Mouse (Mus musculus): ENCODE data around the gene 2610008E11Rik. TPM values are rescaled to one million over a fixed set of nuclear protein-coding genes. Genes with fewer than 3 reads are reported as not detected.
"Not testable (repeated sequence)": the region's sequence is repeated elsewhere in the genome, so short reads cannot be mapped to it uniquely, and the experiment has no call there.

Gene 2610008E11Rik
- polyA plus RNA-seq (2015; fragmentation: Nextera tagmentation; extraction: Ambion mirVana) = 45.0 and 45.9 TPM in 2 replicates

GRCm38 (mm10) chr10:79097161-79097754 is at the start of gene 2610008E11Rik:
Gene 2610008E11Rik, minus strand, starts transcription at chr10:79097600.
- peak within 1 kb of the TSS; percentile 94 for H3K9ac ChIP-seq
- H3K4me1 ChIP-seq = peaks cover 22% of the 10 kb centered on the region
- H3K27me3 ChIP-seq = no peaks in the 10 kb centered on the region
- H3K36me3 ChIP-seq = peaks cover 23% of the 10 kb centered on the region
- H3K4me2 ChIP-seq (replicated peaks) = peak within 1 kb of the TSS; percentile 82
- ATAC-seq (ENCODE audit: low FRiP score, low read depth) = peak; percentile 100
- H3K9me3 ChIP-seq = no peaks in the 10 kb centered on the region
- WGBS = under 1% methylated on average over 36 of the region's 36 CpGs
- peak within 1 kb of the TSS; percentile 95 for H3K27ac ChIP-seq
- H3K4me3 ChIP-seq = peak within 1 kb of the TSS; percentile 77

DNA sequence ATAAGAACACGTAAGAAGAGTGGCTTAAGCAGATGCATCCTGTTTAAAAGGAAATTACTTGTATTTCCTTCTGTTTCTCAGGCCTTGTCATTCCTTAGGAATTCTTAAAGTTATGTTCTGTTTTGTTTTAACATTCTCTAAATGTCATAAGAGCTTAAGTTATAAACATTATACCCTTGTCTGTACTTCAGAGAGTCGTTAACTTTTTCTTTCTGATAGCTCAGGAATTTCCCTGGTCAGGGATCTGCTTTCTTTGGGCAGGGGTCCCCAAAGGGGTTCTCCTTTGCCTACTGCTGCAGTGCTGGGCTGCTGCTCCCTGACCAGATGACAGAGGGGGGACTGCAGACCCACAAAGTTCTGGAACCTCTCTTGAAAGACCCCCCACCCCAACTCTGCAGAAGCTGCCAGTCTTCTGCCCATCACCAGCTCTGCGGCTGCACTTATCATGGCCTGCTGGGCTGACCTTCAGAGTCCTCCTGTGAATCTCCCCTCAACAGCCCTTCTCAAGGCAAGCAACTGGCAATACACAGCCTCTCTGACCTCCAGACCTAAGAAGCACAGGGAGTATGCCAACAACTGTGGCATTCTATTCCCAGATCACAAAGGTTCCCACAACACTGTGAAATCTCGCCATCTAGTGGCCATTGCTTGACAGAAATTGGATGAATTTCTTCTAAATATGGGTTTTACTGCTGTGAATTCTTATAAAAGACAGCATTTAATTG is 18.9 kb upstream of the 2610008E11Rik start:
- peak overlapping the region; percentile 34; the same call in 1 of the 2 replicates for H3K27ac ChIP-seq
- H3K9ac ChIP-seq = no peak overlapping the region
- H3K36me3 ChIP-seq = no peaks in the 10 kb centered on the region
- no peak overlapping the region for H3K4me2 ChIP-seq (replicated peaks)
- H3K4me3 ChIP-seq = no peak overlapping the region
- no peaks in the 10 kb centered on the region for H3K9me3 ChIP-seq
- peaks cover 4% of the 10 kb centered on the region for H3K4me1 ChIP-seq
- 32% methylated on average over 4 of the region's 4 CpGs for WGBS
- H3K27me3 ChIP-seq = no peaks in the 10 kb centered on the region
- peak; percentile 72 for ATAC-seq (ENCODE audit: low FRiP score, low read depth)

- no peaks in the 10 kb centered on the region for H3K27me3 ChIP-seq
- H3K36me3 ChIP-seq = no peaks in the 10 kb centered on the region
- WGBS = 71% methylated on average over 1 of the region's 1 CpGs
- no peak for ATAC-seq (ENCODE audit: low FRiP score, low read depth)
- H3K4me3 ChIP-seq = no peak overlapping the region
- no peak overlapping the region for H3K4me2 ChIP-seq (replicated peaks)
- H3K9ac ChIP-seq = no peak overlapping the region
- H3K9me3 ChIP-seq = no peaks in the 10 kb centered on the region
- H3K4me1 ChIP-seq = peaks cover 4% of the 10 kb centered on the region
- no peak overlapping the region for H3K27ac ChIP-seq
Measured at GRCm38 (mm10) chr10:79115085-79115484, 17.7 kb upstream of the 2610008E11Rik start.

DNA sequence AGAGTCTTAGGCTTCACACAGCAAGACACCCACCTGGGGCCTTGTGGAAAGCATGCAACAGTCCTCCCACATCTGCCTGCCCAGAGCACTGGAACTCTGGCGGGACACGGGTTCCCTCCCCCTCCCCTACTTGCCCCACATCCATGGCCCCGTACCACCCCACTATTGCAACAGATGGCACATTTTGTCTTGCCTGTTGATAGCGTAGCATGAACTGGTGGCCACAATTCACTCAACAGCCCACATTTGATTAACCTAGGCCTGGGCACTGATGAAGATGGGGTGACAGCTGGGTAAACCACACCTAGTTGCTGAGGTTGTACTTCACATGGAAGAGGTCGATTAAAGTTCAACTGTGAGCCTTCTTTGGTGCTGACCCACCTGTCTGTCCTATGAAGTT is 13.1 kb upstream of the 2610008E11Rik start:
- WGBS = 87% methylated on average over 5 of the region's 5 CpGs

GRCm38 (mm10) chr10:79109156-79109555 is 11.8 kb upstream of the 2610008E11Rik start:
- 76% methylated on average over 1 of the region's 1 CpGs for WGBS
- H3K27ac ChIP-seq = no peak overlapping the region
- no peak for ATAC-seq (ENCODE audit: low FRiP score, low read depth)

More for the DNA sequence above, 13.1 kb upstream of the 2610008E11Rik start:
- Histone ChIP-seq H3K4me3 (no peak overlapping the region), H3K4me2 (replicated peaks) (no peak overlapping the region), H3K9me3 (no peaks in the 10 kb centered on the region), H3K27ac (no peak overlapping the region), H3K36me3 (no peaks in the 10 kb centered on the region), H3K9ac (no peak overlapping the region), H3K27me3 (no peaks in the 10 kb centered on the region), H3K4me1 (peaks cover 12% of the 10 kb centered on the region)
- no peak for ATAC-seq (ENCODE audit: low FRiP score, low read depth)

GRCm38 (mm10) chr10:79107531-79107930 is 10.1 kb upstream of the 2610008E11Rik start:
- no peak for ATAC-seq (ENCODE audit: low FRiP score, low read depth)
- peaks cover 12% of the 10 kb centered on the region for H3K4me1 ChIP-seq
- no peaks in the 10 kb centered on the region for H3K9me3 ChIP-seq
- H3K27ac ChIP-seq = no peak overlapping the region
- H3K4me3 ChIP-seq = no peak overlapping the region
- no peak overlapping the region for H3K4me2 ChIP-seq (replicated peaks)
- H3K27me3 ChIP-seq = no peaks in the 10 kb centered on the region
- no peak overlapping the region for H3K9ac ChIP-seq
- H3K36me3 ChIP-seq = no peaks in the 10 kb centered on the region
- WGBS = 72% methylated on average over 2 of the region's 2 CpGs

More at GRCm38 (mm10) chr10:79109156-79109555, 11.8 kb upstream of the 2610008E11Rik start:
- Histone ChIP-seq H3K4me1 (peaks cover 12% of the 10 kb centered on the region), H3K4me3 (no peak overlapping the region), H3K9ac (no peak overlapping the region), H3K36me3 (no peaks in the 10 kb centered on the region), H3K9me3 (no peaks in the 10 kb centered on the region), H3K27me3 (no peaks in the 10 kb centered on the region), H3K4me2 (replicated peaks) (no peak overlapping the region)

DNA sequence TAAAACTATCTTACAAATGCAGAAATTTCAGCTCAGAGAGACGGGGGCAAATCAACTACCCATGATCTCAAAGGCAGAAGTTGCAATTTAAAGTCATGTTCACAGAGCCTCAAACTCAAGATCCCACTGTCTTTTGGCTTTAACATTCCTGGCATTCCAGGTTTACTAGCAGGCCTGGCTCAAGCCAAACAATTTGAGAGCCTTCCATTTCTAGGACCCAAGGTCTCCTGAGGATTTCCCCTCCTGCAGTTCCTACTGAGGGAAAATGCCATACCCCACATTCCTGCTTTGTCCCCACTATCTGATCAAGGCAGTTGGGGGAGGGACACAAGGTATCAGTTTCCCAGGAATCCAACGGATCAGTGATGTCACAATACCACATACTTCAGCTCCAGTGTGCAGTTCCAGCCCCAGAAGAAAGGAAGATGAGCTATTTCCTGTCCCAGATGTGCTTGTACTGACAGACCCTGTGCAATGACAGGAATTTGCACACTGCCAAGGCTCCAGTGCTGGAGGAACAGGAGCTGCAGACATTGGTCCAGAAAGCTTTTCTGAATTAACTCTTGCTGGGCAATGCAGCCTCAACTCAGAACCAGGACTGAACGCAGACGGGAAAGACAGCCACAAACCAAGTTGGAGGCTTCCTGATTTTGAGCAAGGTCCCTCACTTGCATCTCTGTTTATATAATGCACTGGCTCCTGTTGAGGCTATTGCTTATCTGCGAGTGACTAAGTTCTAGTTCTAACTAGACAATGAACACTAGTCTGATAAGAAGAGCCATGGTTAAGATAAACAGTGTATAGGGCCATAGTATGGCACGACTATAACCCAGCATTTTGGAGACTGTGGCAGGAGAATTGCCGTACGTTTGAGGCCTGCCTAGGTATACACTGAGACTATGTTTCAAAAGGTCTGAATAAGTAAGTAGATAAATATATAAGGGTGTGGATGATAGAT is 9.2 kb upstream of the 2610008E11Rik start:
- no peak overlapping the region for H3K4me3 ChIP-seq
- 61% methylated on average over 8 of the region's 8 CpGs for WGBS
- H3K27me3 ChIP-seq = no peaks in the 10 kb centered on the region
- H3K9ac ChIP-seq = no peak overlapping the region
- peaks cover 12% of the 10 kb centered on the region for H3K4me1 ChIP-seq
- H3K27ac ChIP-seq = peak overlapping the region; percentile 52; the same call in 1 of the 2 replicates
- H3K36me3 ChIP-seq = no peaks in the 10 kb centered on the region
- no peak overlapping the region for H3K4me2 ChIP-seq (replicated peaks)
- peak; percentile 87 for ATAC-seq (ENCODE audit: low FRiP score, low read depth)
- H3K9me3 ChIP-seq = no peaks in the 10 kb centered on the region

GRCm38 (mm10) chr10:79096706-79097105 is 694 bp downstream of the 2610008E11Rik start:
- peak overlapping the region; percentile 77 for H3K4me3 ChIP-seq
- H3K36me3 ChIP-seq = peaks cover 28% of the 10 kb centered on the region
- H3K4me2 ChIP-seq (replicated peaks) = peak overlapping the region; percentile 82
- H3K27me3 ChIP-seq = no peaks in the 10 kb centered on the region
- no peaks in the 10 kb centered on the region for H3K9me3 ChIP-seq
- WGBS = 7% methylated on average over 2 of the region's 2 CpGs
- peak overlapping the region; percentile 94 for H3K9ac ChIP-seq
- no peak for ATAC-seq (ENCODE audit: low FRiP score, low read depth)
- H3K27ac ChIP-seq = peak overlapping the region; percentile 95; the same call in 1 of the 2 replicates
- H3K4me1 ChIP-seq = peaks cover 22% of the 10 kb centered on the region

DNA sequence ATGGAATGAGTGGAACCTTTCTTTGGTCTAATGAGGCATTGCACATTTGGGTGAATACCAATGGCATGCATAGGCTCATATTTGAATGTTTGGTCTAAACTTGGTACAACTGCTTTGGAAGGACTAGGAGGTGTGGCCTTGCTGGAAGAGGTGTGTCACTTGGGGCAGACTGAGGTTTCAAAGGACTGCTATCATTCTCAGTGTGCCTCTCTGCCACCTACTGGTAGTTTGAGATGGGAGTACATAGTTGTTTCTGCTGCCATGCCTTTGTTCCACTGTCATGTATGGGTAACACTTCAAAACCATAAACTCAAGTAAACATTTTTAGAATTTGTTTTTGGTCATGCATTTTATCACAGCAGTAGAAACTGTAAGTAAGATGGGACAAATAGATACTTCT is 5.7 kb downstream of the 2610008E11Rik start:
- H3K9ac ChIP-seq = no peak overlapping the region
- no peaks in the 10 kb centered on the region for H3K27me3 ChIP-seq
- peaks cover 22% of the 10 kb centered on the region for H3K4me1 ChIP-seq
- ATAC-seq (ENCODE audit: low FRiP score, low read depth) = no peak
- no peak overlapping the region for H3K4me2 ChIP-seq (replicated peaks)
- H3K9me3 ChIP-seq = peaks cover 6% of the 10 kb centered on the region
- H3K4me3 ChIP-seq = no peak overlapping the region
- H3K27ac ChIP-seq = no peak overlapping the region
- H3K36me3 ChIP-seq = peaks cover 75% of the 10 kb centered on the region

GRCm38 (mm10) chr10:79089000-79089399 is 8.4 kb downstream of the 2610008E11Rik start:
- H3K27me3 ChIP-seq = no peaks in the 10 kb centered on the region
- H3K4me3 ChIP-seq = no peak overlapping the region
- H3K4me2 ChIP-seq (replicated peaks) = no peak overlapping the region
- no peaks in the 10 kb centered on the region for H3K4me1 ChIP-seq
- H3K9me3 ChIP-seq = peaks cover 11% of the 10 kb centered on the region
- peaks cover 72% of the 10 kb centered on the region for H3K36me3 ChIP-seq
- 81% methylated on average over 4 of the region's 4 CpGs for WGBS
- H3K27ac ChIP-seq = no peak overlapping the region
- H3K9ac ChIP-seq = no peak overlapping the region
- ATAC-seq (ENCODE audit: low FRiP score, low read depth) = no peak

GRCm38 (mm10) chr10:79086577-79086976 is 10.8 kb downstream of the 2610008E11Rik start:
- no peak for ATAC-seq (ENCODE audit: low FRiP score, low read depth)
- WGBS = 96% methylated on average over 2 of the region's 2 CpGs

GRCm38 (mm10) chr10:79057370-79057769 is 40.0 kb downstream of the 2610008E11Rik start:
- not testable (repeated sequence) for H3K9ac ChIP-seq; H3K4me1 ChIP-seq; H3K27me3 ChIP-seq; ATAC-seq (ENCODE audit: low FRiP score, low read depth); H3K27ac ChIP-seq; H3K4me2 ChIP-seq (replicated peaks); H3K4me3 ChIP-seq
- Histone ChIP-seq H3K36me3 (peaks cover 54% of the 10 kb centered on the region), H3K9me3 (peaks cover 29% of the 10 kb centered on the region)
- WGBS = 77% methylated on average over 3 of the region's 3 CpGs

More at GRCm38 (mm10) chr10:79086577-79086976, 10.8 kb downstream of the 2610008E11Rik start:
- Histone ChIP-seq H3K27me3 (no peaks in the 10 kb centered on the region), H3K4me3 (no peak overlapping the region), H3K9me3 (peaks cover 11% of the 10 kb centered on the region), H3K27ac (no peak overlapping the region), H3K4me1 (no peaks in the 10 kb centered on the region), H3K4me2 (replicated peaks) (no peak overlapping the region), H3K36me3 (peaks cover 51% of the 10 kb centered on the region), H3K9ac (no peak overlapping the region)

Data from limb, embryonic 13.5 days (tissue).